Mouse (Mus musculus) monocyte, adult 2 months (primary cell): ENCODE measurements around the gene Coil.
A peak's percentile ranks its signal among the peaks of the same experiment; 100 is the strongest.
"Not testable (repeated sequence)": the region's sequence is repeated elsewhere in the genome, so short reads cannot be mapped to it uniquely, and the experiment has no call there.

Source experiments
- DNase-seq, 2 experiments: peaks; one replicate each; pipeline ENCODE4 v3.0.0; 2022; ENCODE audit warnings: low spot score in 2 of 2, low read depth in 1 of 2

Coil gene

DNA sequence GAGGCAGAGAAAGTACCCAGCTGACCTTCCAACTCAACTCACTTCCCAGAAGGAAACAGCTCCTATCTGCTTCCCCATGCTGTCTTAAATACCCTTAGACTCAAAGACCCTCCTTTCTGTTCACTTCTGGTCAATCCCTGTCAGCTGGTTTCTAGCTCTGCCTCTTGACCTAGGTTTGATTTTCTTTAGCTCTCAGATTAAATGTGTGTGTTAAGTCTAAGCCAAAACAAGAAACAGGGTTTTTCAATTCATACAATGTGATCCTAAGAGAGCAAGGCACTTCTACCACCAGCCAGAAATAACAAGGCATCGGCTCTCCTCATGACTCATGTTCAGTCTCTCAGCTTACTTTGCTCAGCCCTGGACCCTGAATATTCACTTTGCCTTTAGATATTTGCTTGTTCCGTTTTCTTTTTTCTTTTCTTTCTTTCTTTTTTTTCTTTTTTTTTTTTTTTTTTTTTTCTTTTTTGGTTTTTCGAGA lies 3.1 kb upstream of the Coil start, which contains the start of gene Elobl:
Gene Elobl, minus strand, starts transcription at position 51 of the 481 bp plus-strand sequence.
- no peak for DNase-seq

- peak; percentile 55 to 88 for DNase-seq
Measured at GRCm38 (mm10) chr11:88973776-88974701, 4.0 kb downstream of the Coil start.

- no peak for DNase-seq
Measured at GRCm38 (mm10) chr11:88976320-88976719, 6.3 kb downstream of the Coil start.

GRCm38 (mm10) chr11:88977188-88977587 lies 7.1 kb downstream of the Coil start:
- no peak for DNase-seq

GRCm38 (mm10) chr11:88981337-88981736 lies 11.3 kb downstream of the Coil start:
- no peak for DNase-seq

DNA sequence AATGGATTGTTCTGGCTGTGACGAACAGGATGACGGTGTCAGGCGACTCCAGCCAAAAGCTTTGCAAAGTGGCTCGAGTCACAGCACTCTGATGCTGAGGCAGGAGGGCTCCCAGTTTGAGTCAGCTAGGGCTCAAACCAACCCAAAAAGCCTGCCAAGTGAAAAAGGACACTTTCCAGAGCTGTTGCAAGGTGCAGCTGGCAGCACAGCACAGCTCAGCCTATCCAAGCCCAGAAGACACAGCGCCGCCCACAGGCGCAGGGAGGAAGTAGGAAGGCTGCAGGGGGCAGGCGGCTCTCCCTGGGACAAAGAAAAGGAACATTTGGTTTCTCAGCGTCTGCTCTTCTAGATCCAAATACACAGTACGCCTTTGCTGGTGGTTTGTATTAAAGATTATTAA lies 16.6 kb downstream of the Coil start:
- no peak for DNase-seq

- DNase-seq: no peak
Measured at GRCm38 (mm10) chr11:88988956-88989355, 18.9 kb downstream of the Coil start.

GRCm38 (mm10) chr11:88989530-88989929 lies 19.5 kb downstream of the Coil start:
- DNase-seq: no peak

GRCm38 (mm10) chr11:88993186-88993585 lies 23.1 kb downstream of the Coil start:
- DNase-seq: no peak

DNA sequence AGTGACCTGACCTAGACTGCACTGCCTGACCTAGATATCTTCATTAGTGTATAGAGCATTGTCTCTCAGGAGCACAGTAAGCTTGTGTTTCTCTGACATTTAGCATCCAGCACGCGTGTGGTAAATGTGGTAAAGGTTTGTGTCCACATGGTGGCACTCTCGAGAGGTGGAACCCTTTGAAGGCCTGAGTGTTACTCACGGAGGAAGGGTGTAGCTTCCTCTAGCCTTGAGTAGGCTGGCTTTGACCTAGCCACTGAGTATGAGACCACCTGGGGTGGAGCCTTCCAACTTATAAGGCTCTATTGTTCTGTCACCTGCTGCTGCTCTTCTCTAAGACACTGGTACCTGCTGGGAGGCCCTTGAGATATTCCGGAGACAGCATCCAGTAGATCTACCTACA lies 23.6 kb downstream of the Coil start:
- peak; percentile 30 to 70 for DNase-seq

DNA sequence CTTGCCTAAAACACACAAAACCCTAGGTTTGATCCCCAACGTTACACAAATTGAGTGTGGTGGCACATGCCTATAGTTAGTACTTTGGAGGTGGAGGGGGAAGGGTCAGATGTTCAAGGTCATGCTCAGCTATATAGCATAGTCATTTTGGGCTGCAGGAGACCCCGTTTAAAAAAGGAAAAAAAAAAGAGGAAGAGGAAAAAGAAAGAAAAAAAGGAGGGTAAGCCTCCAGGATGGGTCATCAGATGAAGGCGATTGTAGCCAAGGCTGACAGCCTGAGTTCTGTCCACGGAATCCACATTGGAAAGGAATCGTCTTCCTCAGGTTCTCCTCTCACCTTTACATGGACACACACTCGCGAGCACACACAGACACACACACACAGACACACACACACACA lies 24.4 kb downstream of the Coil start:
- DNase-seq: no peak

- no peak for DNase-seq
Measured at GRCm38 (mm10) chr11:88995616-88996015, 25.6 kb downstream of the Coil start.

GRCm38 (mm10) chr11:88996427-88996826 lies 26.4 kb downstream of the Coil start:
- DNase-seq: no peak

DNA sequence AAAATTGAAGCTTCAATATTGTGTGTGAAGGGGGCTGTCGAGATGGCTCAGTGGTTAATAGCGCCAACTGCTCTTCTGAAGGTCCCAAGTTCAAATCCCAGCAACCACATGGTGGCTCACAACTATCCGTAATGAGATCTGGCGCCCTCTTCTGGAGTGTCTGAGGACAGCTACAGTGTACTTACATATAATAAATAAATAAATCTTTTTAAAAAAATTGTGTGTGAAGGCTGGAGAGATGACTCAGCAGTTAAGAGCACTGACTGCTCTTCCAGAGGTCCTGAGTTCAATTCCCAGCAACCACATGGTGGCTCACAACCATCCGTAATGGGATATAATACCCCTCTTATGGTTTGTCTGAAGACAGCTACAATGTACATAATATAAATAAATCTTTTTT lies 27.3 kb downstream of the Coil start:
- DNase-seq: not testable (repeated sequence)

GRCm38 (mm10) chr11:88998406-88998805 lies 28.4 kb downstream of the Coil start:
- no peak for DNase-seq

DNA sequence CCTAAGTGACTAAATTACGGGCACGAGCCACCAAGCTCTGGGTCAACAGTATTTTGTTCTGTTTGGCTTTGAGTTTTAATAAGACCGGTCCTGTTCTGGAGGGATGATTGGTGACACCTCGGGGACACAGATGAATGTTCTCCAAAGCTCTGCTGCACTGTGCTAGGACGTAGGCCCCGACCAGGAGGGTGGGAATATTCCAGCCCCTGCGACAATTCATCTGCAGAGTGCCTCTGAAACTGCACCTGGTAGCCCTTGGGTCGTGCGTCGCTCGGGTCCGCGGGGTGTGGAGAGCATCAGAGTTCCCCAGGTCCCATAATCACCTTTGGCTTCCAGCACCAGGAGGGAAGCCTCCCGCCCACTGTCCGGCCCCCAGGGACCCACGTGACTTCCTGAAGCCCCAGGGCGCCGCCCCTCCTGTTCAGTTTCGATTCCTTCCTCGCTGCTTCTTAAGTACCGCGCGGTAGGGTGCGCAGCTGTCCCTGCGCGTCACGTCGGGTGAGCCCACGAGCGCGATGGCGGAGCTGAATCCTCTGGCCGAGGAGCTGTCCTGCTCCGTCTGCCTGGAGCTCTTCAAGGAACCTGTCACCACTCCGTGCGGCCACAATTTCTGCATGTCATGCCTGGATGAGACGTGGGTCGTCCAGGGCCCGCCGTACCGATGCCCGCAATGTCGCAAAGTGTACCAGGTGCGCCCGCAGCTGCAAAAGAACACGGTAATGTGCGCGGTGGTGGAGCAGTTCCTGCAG lies 29.1 kb downstream of the Coil start, which contains the start of gene Trim25:
Gene Trim25, plus strand, starts transcription at position 403 of the 749 bp plus-strand sequence.
- peak; percentile 83 to 90 for DNase-seq

- no peak for DNase-seq
Measured at GRCm38 (mm10) chr11:88999723-89000526, 29.9 kb downstream of the Coil start.

GRCm38 (mm10) chr11:89000527-89000819 lies 30.4 kb downstream of the Coil start:
- no peak for DNase-seq

DNA sequence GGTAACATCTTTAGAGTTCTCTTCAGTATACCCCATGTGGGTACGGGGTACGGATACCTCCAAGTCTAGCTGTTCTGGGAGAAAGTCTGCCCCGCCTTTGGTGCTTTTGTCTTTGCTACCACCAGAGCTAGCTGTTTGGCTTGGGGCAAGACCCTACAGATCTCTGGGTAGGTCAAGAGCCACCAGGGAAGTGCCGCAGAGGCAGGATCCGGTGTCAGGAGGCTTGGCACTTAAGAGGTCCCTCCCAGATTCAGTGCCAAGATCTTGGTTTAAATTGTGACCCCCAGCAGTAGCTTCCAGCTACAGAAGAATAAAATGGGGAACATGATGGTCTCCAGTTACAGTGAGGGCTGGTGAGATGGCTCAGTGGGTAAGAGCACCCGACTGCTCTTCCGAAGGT lies 31.5 kb downstream of the Coil start:
- no peak for DNase-seq

DNA sequence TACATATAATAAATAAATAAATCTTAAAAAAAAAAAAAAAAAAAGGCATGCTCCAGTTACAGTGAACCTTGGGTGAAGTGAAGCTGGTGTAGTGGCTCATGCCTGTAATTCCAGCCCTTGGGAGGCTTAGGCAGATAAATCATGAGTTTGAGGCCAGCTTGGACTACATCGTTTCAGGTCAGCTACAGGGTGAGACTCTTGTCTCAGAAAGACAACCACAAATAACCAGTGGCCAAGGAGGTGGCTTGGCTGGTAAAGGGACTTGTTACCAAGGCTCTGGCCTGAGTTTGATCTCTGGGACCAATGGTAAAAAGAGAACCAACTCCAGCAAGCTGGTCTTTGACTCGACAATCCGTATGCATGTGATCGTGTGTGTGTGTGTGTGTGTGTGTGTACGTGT lies 32.0 kb downstream of the Coil start:
- no peak for DNase-seq

DNA sequence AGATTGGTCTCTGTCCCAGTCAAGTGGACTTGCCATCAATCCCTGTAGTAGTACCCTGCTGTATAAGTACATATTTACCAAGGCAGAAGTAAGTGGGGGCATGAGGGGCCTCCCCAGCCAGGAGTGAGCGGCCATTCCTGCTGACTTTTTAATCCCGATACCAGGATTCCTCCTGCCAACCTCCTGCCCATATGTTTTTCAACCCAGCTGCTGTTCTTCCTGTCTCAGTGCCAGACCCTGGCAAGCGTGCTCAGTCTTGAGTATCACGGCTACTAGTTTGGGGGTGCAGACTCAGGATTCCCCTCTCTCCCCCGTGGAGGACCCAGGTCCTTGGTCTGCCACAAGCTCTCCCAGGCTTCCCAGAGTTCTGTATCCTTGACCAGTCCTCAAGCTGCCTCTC lies 32.6 kb downstream of the Coil start:
- no peak for DNase-seq
